Mouse (Mus musculus): ENCODE data around the gene Tpx2. TPM values are rescaled to one million over a fixed set of nuclear protein-coding genes. Genes with fewer than 3 reads are reported as not detected.

The Tpx2 gene
- polyA plus RNA-seq (2014; fragmentation: Illumina TruSeq; extraction: RNeasy Lipid Tissue Mini Kit (QIAGEN cat#74804); ENCODE audit: low read depth, low replicate concordance): 13.4 TPM

GRCm38 (mm10) chr2:152847815-152848302 is at the start of gene Tpx2:
TSS of gene Tpx2 (plus strand) at chr2:152847964.

GRCm38 (mm10) chr2:152831019-152831878 is 16.5 kb upstream of the Tpx2 start, which contains the start of gene Bcl2l1:
TSS of gene Bcl2l1 (minus strand) at chr2:152831728.

GRCm38 (mm10) chr2:152911031-152911430 is 63.3 kb downstream of the Tpx2 start, which contains the start of gene Mylk2:
TSS of gene Mylk2 (plus strand) at chr2:152911352.

GRCm38 (mm10) chr2:152933048-152933447 is 85.3 kb downstream of the Tpx2 start, which contains the start of gene Foxs1:
TSS of gene Foxs1 (minus strand) at chr2:152933208.

Other genes with a start within 250 kb of the Tpx2 start
- gene Defb45, start 248.6 kb upstream of the Tpx2 start, polyA plus RNA-seq (2014; fragmentation: Illumina TruSeq; extraction: RNeasy Lipid Tissue Mini Kit (QIAGEN cat#74804); ENCODE audit: low read depth, low replicate concordance): 9.8 TPM
- gene Defb36, start 243.6 kb upstream of the Tpx2 start, polyA plus RNA-seq (2014; fragmentation: Illumina TruSeq; extraction: RNeasy Lipid Tissue Mini Kit (QIAGEN cat#74804); ENCODE audit: low read depth, low replicate concordance): not detected
- gene Defb25, start 224.9 kb upstream of the Tpx2 start, polyA plus RNA-seq (2014; fragmentation: Illumina TruSeq; extraction: RNeasy Lipid Tissue Mini Kit (QIAGEN cat#74804); ENCODE audit: low read depth, low replicate concordance): not detected
- gene Rem1, start 221.0 kb upstream of the Tpx2 start, polyA plus RNA-seq (2014; fragmentation: Illumina TruSeq; extraction: RNeasy Lipid Tissue Mini Kit (QIAGEN cat#74804); ENCODE audit: low read depth, low replicate concordance): 2.1 TPM
- 28.0 TPM for gene H13, start 178.5 kb upstream of the Tpx2 start, polyA plus RNA-seq (2014; fragmentation: Illumina TruSeq; extraction: RNeasy Lipid Tissue Mini Kit (QIAGEN cat#74804); ENCODE audit: low read depth, low replicate concordance)
- 14.9 TPM for gene Mcts2, start 160.9 kb upstream of the Tpx2 start, polyA plus RNA-seq (2014; fragmentation: Illumina TruSeq; extraction: RNeasy Lipid Tissue Mini Kit (QIAGEN cat#74804); ENCODE audit: low read depth, low replicate concordance)
- 111 TPM for gene Id1, start 111.7 kb upstream of the Tpx2 start, polyA plus RNA-seq (2014; fragmentation: Illumina TruSeq; extraction: RNeasy Lipid Tissue Mini Kit (QIAGEN cat#74804); ENCODE audit: low read depth, low replicate concordance)
- gene Cox4i2, start 93.8 kb upstream of the Tpx2 start, polyA plus RNA-seq (2014; fragmentation: Illumina TruSeq; extraction: RNeasy Lipid Tissue Mini Kit (QIAGEN cat#74804); ENCODE audit: low read depth, low replicate concordance): not detected
- 19.0 TPM for gene Bcl2l1, start 16.2 kb upstream of the Tpx2 start, polyA plus RNA-seq (2014; fragmentation: Illumina TruSeq; extraction: RNeasy Lipid Tissue Mini Kit (QIAGEN cat#74804); ENCODE audit: low read depth, low replicate concordance)
- gene Mylk2, start 63.4 kb downstream of the Tpx2 start, polyA plus RNA-seq (2014; fragmentation: Illumina TruSeq; extraction: RNeasy Lipid Tissue Mini Kit (QIAGEN cat#74804); ENCODE audit: low read depth, low replicate concordance): not detected
- gene Foxs1, start 85.2 kb downstream of the Tpx2 start, polyA plus RNA-seq (2014; fragmentation: Illumina TruSeq; extraction: RNeasy Lipid Tissue Mini Kit (QIAGEN cat#74804); ENCODE audit: low read depth, low replicate concordance): not detected
- not detected for gene Dusp15, start 103.7 kb downstream of the Tpx2 start, polyA plus RNA-seq (2014; fragmentation: Illumina TruSeq; extraction: RNeasy Lipid Tissue Mini Kit (QIAGEN cat#74804); ENCODE audit: low read depth, low replicate concordance)
- not detected for gene Ttll9, start 114.5 kb downstream of the Tpx2 start, polyA plus RNA-seq (2014; fragmentation: Illumina TruSeq; extraction: RNeasy Lipid Tissue Mini Kit (QIAGEN cat#74804); ENCODE audit: low read depth, low replicate concordance)
- 38.5 TPM for gene Pdrg1, start 167.5 kb downstream of the Tpx2 start, polyA plus RNA-seq (2014; fragmentation: Illumina TruSeq; extraction: RNeasy Lipid Tissue Mini Kit (QIAGEN cat#74804); ENCODE audit: low read depth, low replicate concordance)
- not detected for gene Xkr7, start 183.9 kb downstream of the Tpx2 start, polyA plus RNA-seq (2014; fragmentation: Illumina TruSeq; extraction: RNeasy Lipid Tissue Mini Kit (QIAGEN cat#74804); ENCODE audit: low read depth, low replicate concordance)
- gene Ccm2l, start 218.0 kb downstream of the Tpx2 start, polyA plus RNA-seq (2014; fragmentation: Illumina TruSeq; extraction: RNeasy Lipid Tissue Mini Kit (QIAGEN cat#74804); ENCODE audit: low read depth, low replicate concordance): 0.91 TPM

Measured in sigmoid colon, adult 10 weeks (tissue).